In genomic region chr1:172207111-172207584, GRCm38 (mm10) we compare ENCODE assay signal across 8 mouse cellular contexts. TPM values are rescaled to one million over a fixed set of nuclear protein-coding genes. Genes with fewer than 3 reads are reported as not detected.
DNase-seq lines count a peak whose midpoint lies in the region; ATAC-seq and TF ChIP-seq lines count a peak whose summit lies in the region.
"Had no signal": no experiment of that assay in that cellular context is flagged by ENCODE, and none has a peak within 500 bp of the region (broad histone marks: within the 10 kb centered on the region; RNA-seq: fewer than 3 reads in every experiment).

No protein-coding gene starts in this region.

- peak; percentile 22; the same call in 1 of the 2 replicates for ATAC-seq in heart, postnatal 0 days (ENCODE audit: insufficient read depth, low read depth)
- ATAC-seq in liver, embryonic 13.5 days (ENCODE audit: low read depth), result no peak

- peak; percentile 61 for DNase-seq in retina, postnatal 1 day
- no peak for DNase-seq in retina, embryonic 14.5 days (ENCODE audit: low spot score)
- no peak for DNase-seq in heart, postnatal 0 days (ENCODE audit: low spot score)
- no peak for DNase-seq in liver, embryonic 13.5 days
- DNase-seq in embryo, embryonic 10 days (ENCODE audit: low spot score), result no peak
- DNase-seq in adrenal gland, postnatal 25 days, result no peak

- no peak for TF ChIP-seq POLR2A in cortical plate, adult 2 months (IDR thresholded peaks at IDR 0.05; ENCODE audit: extremely low read depth, insufficient read depth, low read length)

- peak overlapping the region; percentile 88 for H3K9ac ChIP-seq in heart, postnatal 0 days (replicated peaks; ENCODE audit: low read depth, low read length)
- H3K9ac ChIP-seq in liver, embryonic 13.5 days, result no peak overlapping the region

- peak overlapping the region; percentile 81 for H3K4me2 ChIP-seq in heart, postnatal 0 days (ENCODE audit: low read depth, low read length)
- peak overlapping the region; percentile 72 for H3K4me2 ChIP-seq in liver, embryonic 13.5 days

- peaks cover 13% of the 10 kb centered on the region for H3K4me1 ChIP-seq in cortical plate, adult 2 months (ENCODE audit: control insufficient read depth, insufficient read depth, low read length)
- peaks cover 41% of the 10 kb centered on the region for H3K4me1 ChIP-seq in heart, postnatal 0 days (ENCODE audit: control insufficient read depth, insufficient read depth)
- peaks cover 53% of the 10 kb centered on the region for H3K4me1 ChIP-seq in liver, embryonic 13.5 days (replicated peaks)

- peak overlapping the region; percentile 81 for H3K27ac ChIP-seq in cortical plate, adult 2 months (ENCODE audit: insufficient read depth, low read length)
- peak overlapping the region; percentile 95 for H3K27ac ChIP-seq in heart, postnatal 0 days (ENCODE audit: low read depth)
- no peak overlapping the region for H3K27ac ChIP-seq in liver, embryonic 13.5 days

- no peaks in the 10 kb centered on the region for H3K27me3 ChIP-seq in heart, postnatal 0 days (ENCODE audit: control insufficient read depth, insufficient read depth, low read length)
- peaks cover 17% of the 10 kb centered on the region for H3K27me3 ChIP-seq in liver, embryonic 13.5 days

- H3K36me3 ChIP-seq in heart, postnatal 0 days (replicated peaks; ENCODE audit: control insufficient read depth, insufficient read depth, low read length), result 0 out of 2 replicates have a peak, but pooled peaks cover 8% of the 10 kb centered on the region
- no peaks in the 10 kb centered on the region for H3K36me3 ChIP-seq in liver, embryonic 13.5 days

- no peak for TF ChIP-seq EP300 in heart, postnatal 0 days (IDR thresholded peaks at IDR 0.05; ENCODE audit: low read depth)

- H3K9me3 ChIP-seq in heart, postnatal 0 days (replicated peaks; ENCODE audit: control insufficient read depth, low read length), result no peaks in the 10 kb centered on the region
- no peaks in the 10 kb centered on the region for H3K9me3 ChIP-seq in liver, embryonic 13.5 days (replicated peaks)
- H3K9me3 ChIP-seq: megakaryocyte, embryonic 14.5 days had no signal

- WGBS in heart, postnatal 0 days, result 9% methylated on average over 7 of the region's 7 CpGs
- WGBS in liver, embryonic 13.5 days (ENCODE audit: insufficient replicate concordance), result 38% methylated on average over 7 of the region's 7 CpGs

- peak overlapping the region; percentile 91; the same call in 1 of the 2 replicates for H3K4me3 ChIP-seq in cortical plate, adult 2 months (ENCODE audit: insufficient read depth, low read length)
- peak overlapping the region; percentile 85; the same call in 1 of the 2 replicates for H3K4me3 ChIP-seq in heart, postnatal 0 days (ENCODE audit: low read depth, low read length)
- no peak overlapping the region for H3K4me3 ChIP-seq in liver, embryonic 13.5 days (replicated peaks)

- TF ChIP-seq CTCF in cortical plate, adult 2 months (IDR thresholded peaks at IDR 0.05; ENCODE audit: extremely low read depth, insufficient read depth, low read length), result no peak
- no peak for TF ChIP-seq CTCF in heart, postnatal 0 days (IDR thresholded peaks at IDR 0.05; ENCODE audit: low read depth)

RNA-seq across cellular contexts. Expression of gene Pea15a, which starts 0.5 kb away (rescaled TPM):
- polyA plus RNA-seq in cortical plate, adult 2 months (2012; rRNA removed), result 530 and 543 TPM in 2 replicates
- 78.3 and 105 TPM in 2 replicates for total RNA-seq in heart, postnatal 0 days (2014; rRNA removed; ENCODE audit: low replicate concordance)
- polyA plus RNA-seq in heart, postnatal 0 days (2015; fragmentation: Nextera tagmentation; extraction: Ambion mirVana), result 99.2 and 99.3 TPM in 2 replicates
- 20.9 and 22.2 TPM in 2 replicates for polyA plus RNA-seq in liver, embryonic 13.5 days (2015; fragmentation: Nextera tagmentation; extraction: Ambion mirVana)
- 48.3 and 52.1 TPM in 2 replicates for total RNA-seq in adrenal gland, postnatal 25 days (2021)

RNA-seq across cellular contexts. Expression of gene Casq1, which starts 12.5 kb away (rescaled TPM):
- polyA plus RNA-seq in cortical plate, adult 2 months (2012; rRNA removed), result 1.1 and 2.9 TPM in 2 replicates
- 61.2 and 68.0 TPM in 2 replicates for total RNA-seq in heart, postnatal 0 days (2014; rRNA removed; ENCODE audit: low replicate concordance)
- 60.3 and 65.0 TPM in 2 replicates for polyA plus RNA-seq in heart, postnatal 0 days (2015; fragmentation: Nextera tagmentation; extraction: Ambion mirVana)
- 0.29 and 0.55 TPM in 2 replicates for polyA plus RNA-seq in liver, embryonic 13.5 days (2015; fragmentation: Nextera tagmentation; extraction: Ambion mirVana)
- 1.00 TPM in 1 of 2 replicates, not detected in the other for total RNA-seq in adrenal gland, postnatal 25 days (2021)

RNA-seq across cellular contexts. Expression of gene Atp1a4, which starts 51.1 kb away (rescaled TPM):
- not detected in 2 replicates for polyA plus RNA-seq in cortical plate, adult 2 months (2012; rRNA removed)
- total RNA-seq in heart, postnatal 0 days (2014; rRNA removed; ENCODE audit: low replicate concordance), result not detected in 2 replicates
- polyA plus RNA-seq in heart, postnatal 0 days (2015; fragmentation: Nextera tagmentation; extraction: Ambion mirVana), result 0.07 TPM in 2 replicates
- polyA plus RNA-seq in liver, embryonic 13.5 days (2015; fragmentation: Nextera tagmentation; extraction: Ambion mirVana), result 0.03 TPM in 1 of 2 replicates, not detected in the other
- 0.88 and 2.3 TPM in 2 replicates for total RNA-seq in adrenal gland, postnatal 25 days (2021)

RNA-seq across cellular contexts. Expression of gene Igsf8, which starts 54.3 kb away (rescaled TPM):
- 318 and 326 TPM in 2 replicates for polyA plus RNA-seq in cortical plate, adult 2 months (2012; rRNA removed)
- total RNA-seq in heart, postnatal 0 days (2014; rRNA removed; ENCODE audit: low replicate concordance), result 22.1 and 30.8 TPM in 2 replicates
- 11.4 and 12.6 TPM in 2 replicates for polyA plus RNA-seq in heart, postnatal 0 days (2015; fragmentation: Nextera tagmentation; extraction: Ambion mirVana)
- polyA plus RNA-seq in liver, embryonic 13.5 days (2015; fragmentation: Nextera tagmentation; extraction: Ambion mirVana), result 15.4 and 16.8 TPM in 2 replicates
- total RNA-seq in adrenal gland, postnatal 25 days (2021), result 33.7 and 48.7 TPM in 2 replicates

RNA-seq across cellular contexts. Expression of gene Dcaf8, which starts 59.3 kb away (rescaled TPM):
- polyA plus RNA-seq in cortical plate, adult 2 months (2012; rRNA removed), result 99.6 and 106 TPM in 2 replicates
- 119 and 129 TPM in 2 replicates for total RNA-seq in heart, postnatal 0 days (2014; rRNA removed; ENCODE audit: low replicate concordance)
- 116 and 119 TPM in 2 replicates for polyA plus RNA-seq in heart, postnatal 0 days (2015; fragmentation: Nextera tagmentation; extraction: Ambion mirVana)
- 58.1 and 65.0 TPM in 2 replicates for polyA plus RNA-seq in liver, embryonic 13.5 days (2015; fragmentation: Nextera tagmentation; extraction: Ambion mirVana)
- 130 and 169 TPM in 2 replicates for total RNA-seq in adrenal gland, postnatal 25 days (2021)

Comparison
In these comparisons a context has a peak if more than half of its experiments do, and no peak if none do; other contexts are left out.
1. RNA of gene Casq1, which starts 12.5 kb away (polyA plus RNA-seq): 60.3 to 65.0 TPM in heart, postnatal 0 days; 1.1 to 2.9 TPM in cortical plate, adult 2 months and 0.29 to 0.55 TPM in liver, embryonic 13.5 days; every median in the first group is over 10 times any median in the second.